ENCODE assay signal across 8 mouse cellular contexts in the genomic region with DNA sequence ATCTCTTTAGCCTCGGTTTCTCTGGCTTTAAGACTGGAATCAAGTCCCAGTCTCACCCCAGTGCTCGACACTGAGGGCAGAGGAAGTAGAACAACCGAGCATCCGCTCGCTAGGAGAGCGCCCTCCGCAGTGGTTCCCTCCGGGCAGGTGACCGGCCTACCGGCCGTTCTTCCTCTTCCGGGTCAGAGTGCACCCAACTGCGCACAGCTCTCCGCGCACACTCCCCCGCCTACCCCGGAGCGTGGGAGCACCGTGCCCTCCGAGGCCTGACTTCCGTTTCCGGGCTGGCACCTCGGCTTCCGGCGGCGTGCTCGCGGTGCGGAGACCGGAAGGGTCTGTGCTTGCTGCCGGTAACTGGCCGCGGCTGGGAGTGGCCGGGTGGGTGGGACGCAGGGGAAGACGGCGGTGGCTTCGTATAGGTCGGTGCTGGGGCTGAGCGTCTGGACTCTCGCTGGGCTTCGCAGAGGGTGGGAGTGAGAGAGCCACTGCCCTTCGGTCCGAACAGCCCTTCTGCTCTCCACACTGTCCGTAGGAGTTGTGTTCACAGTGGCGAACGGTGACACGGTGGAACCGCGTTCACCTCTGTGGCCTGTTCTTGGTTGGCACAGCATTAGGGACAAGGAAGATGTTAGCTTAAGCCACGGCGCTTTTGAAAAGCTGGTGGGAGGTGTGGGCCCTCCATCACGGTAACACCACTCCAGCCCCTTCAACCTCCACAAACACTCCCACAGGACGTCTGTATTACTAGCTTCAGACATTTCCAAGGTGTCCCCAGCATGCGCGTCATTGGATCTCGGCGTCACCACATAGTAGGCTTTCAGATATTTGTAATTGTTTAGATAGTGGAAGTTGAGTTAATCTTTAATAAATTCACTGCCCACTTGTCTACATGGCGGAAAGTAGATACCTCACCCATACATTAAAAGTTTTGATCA. TPM values are rescaled to one million over a fixed set of nuclear protein-coding genes. Genes with fewer than 3 reads are reported as not detected.
A peak's percentile ranks its signal among the peaks of the same experiment; 100 is the strongest.
DNase-seq lines count a peak whose midpoint lies in the region; ATAC-seq and TF ChIP-seq lines count a peak whose summit lies in the region.

Gene Thumpd3, plus strand, starts transcription at position 185 of the 935 bp plus-strand sequence.

- H3K9me3 ChIP-seq in MEL (replicated peaks; ENCODE audit: insufficient read depth, low read length): no peaks in the 10 kb centered on the region
- no peaks in the 10 kb centered on the region for H3K9me3 ChIP-seq in lung, embryonic 16.5 days (ENCODE audit: control insufficient read depth, low read length)

- peaks cover 18 to 34% of the 10 kb centered on the region in 2 experiments for H3K4me1 ChIP-seq in MEL (ENCODE audit: control insufficient read depth in 1 of 2, insufficient read depth in 2 of 2, low read length in 2 of 2)
- H3K4me1 ChIP-seq in cerebellum, adult 2 months (ENCODE audit: control insufficient read depth, insufficient read depth, low read length): no peaks in the 10 kb centered on the region
- H3K4me1 ChIP-seq in lung, embryonic 16.5 days (replicated peaks; ENCODE audit: control insufficient read depth, insufficient read depth, low read length): peaks cover 12% of the 10 kb centered on the region

- peak in 1 of 2 experiments; percentile 16; a peak in 1 of 4 replicates for TF ChIP-seq EP300 in MEL (IDR thresholded peaks at IDR 0.05; ENCODE audit: low read depth in 1 of 2, low read length in 2 of 2)

- TF ChIP-seq RAD21 in MEL (IDR thresholded peaks at IDR 0.05; ENCODE audit: low read depth, low read length): no peak

- WGBS in cerebellum, adult 2 months: under 1% methylated on average over 59 of the region's 59 CpGs
- WGBS in lung, embryonic 16.5 days: under 1% methylated on average over 59 of the region's 59 CpGs

- H3K79me2 ChIP-seq in MEL (ENCODE audit: control insufficient read depth, insufficient read depth, low read length, poor library complexity): peaks cover 40% of the 10 kb centered on the region

- peak within 1 kb of the TSS; percentile 83 for H3K4me2 ChIP-seq in lung, embryonic 16.5 days (ENCODE audit: low read depth, low read length)

- H3K36me3 ChIP-seq in MEL (ENCODE audit: control insufficient read depth in 1 of 2, insufficient read depth in 2 of 2, low read length in 2 of 2): peaks cover 15 to 56% of the 10 kb centered on the region in 2 experiments
- H3K36me3 ChIP-seq in lung, embryonic 16.5 days (ENCODE audit: control insufficient read depth, insufficient read depth, low read length): peaks cover 7% of the 10 kb centered on the region

- no peak for TF ChIP-seq CTCF in MEL (IDR thresholded peaks at IDR 0.05 in 2 of 3, conservative IDR thresholded peaks at IDR 0.05 in 1 of 3; ENCODE audit: control insufficient read depth in 1 of 3, insufficient read depth in 1 of 3, low read depth in 2 of 3, low read length in 3 of 3, poor library complexity in 1 of 3, severe bottlenecking in 1 of 3)
- TF ChIP-seq CTCF in cerebellum, adult 2 months (IDR thresholded peaks at IDR 0.05; ENCODE audit: borderline replicate concordance, insufficient read depth, low read depth, low read length): no peak

- DNase-seq in MEL (ENCODE audit: low read depth, low spot score): peak; percentile 98
- DNase-seq in cerebellum, adult 2 months: peak; percentile 96 to 98
- peak; percentile 98 for DNase-seq in forelimb bud, embryonic 11.5 days (ENCODE audit: low read depth, low spot score)
- DNase-seq in layer of hippocampus, adult 9-10 months (ENCODE audit: low spot score): peak; percentile 70
- DNase-seq in ovary, postnatal 10 days (ENCODE audit: low spot score): peak; percentile 92
- DNase-seq in thymus, postnatal 10 days (ENCODE audit: low spot score in 2 of 2): peak; percentile 95 to 98

- H3K4me3 ChIP-seq in MEL (ENCODE audit: control insufficient read depth in 1 of 2, insufficient read depth in 1 of 2, low read depth in 2 of 2, low read length in 2 of 2): peak within 1 kb of the TSS; percentile 74 to 82
- H3K4me3 ChIP-seq in cerebellum, adult 2 months (replicated peaks; ENCODE audit: insufficient read depth, low read depth, low read length): peak within 1 kb of the TSS; percentile 99
- H3K4me3 ChIP-seq in lung, embryonic 16.5 days (ENCODE audit: low read length): peak within 1 kb of the TSS; percentile 82

- peak; percentile 95 to 96 for ATAC-seq in hematopoietic stem cell, adult 5-6 weeks (replicated peaks in 1 of 2; ENCODE audit: insufficient read depth in 1 of 2, low FRiP score in 2 of 2, low TSS enrichment in 1 of 2, low read depth in 1 of 2, poor library complexity in 2 of 2, severe bottlenecking in 2 of 2)
- peak; percentile 100 for ATAC-seq in lung, embryonic 16.5 days (ENCODE audit: low read depth)

- peak within 1 kb of the TSS; percentile 97 for H3K27ac ChIP-seq in MEL (ENCODE audit: control insufficient read depth, low read depth, low read length)
- H3K27ac ChIP-seq in cerebellum, adult 2 months (ENCODE audit: insufficient read depth, low read length): peak within 1 kb of the TSS; percentile 83
- peak within 1 kb of the TSS; percentile 96 for H3K27ac ChIP-seq in lung, embryonic 16.5 days (ENCODE audit: low read length)

- TF ChIP-seq POLR2A in MEL (IDR thresholded peaks at IDR 0.05; ENCODE audit: control insufficient read depth in 1 of 2, insufficient read depth in 1 of 2, low read depth in 1 of 2, low read length in 2 of 2, poor library complexity in 1 of 2): peak; percentile 61 to 94
- TF ChIP-seq POLR2A in cerebellum, adult 2 months (IDR thresholded peaks at IDR 0.05; ENCODE audit: borderline replicate concordance, insufficient read depth, low read length): peak; percentile 93; the same call in 1 of the 2 replicates

- no peaks in the 10 kb centered on the region for H3K27me3 ChIP-seq in MEL (ENCODE audit: control insufficient read depth in 1 of 2, insufficient read depth in 2 of 2, low read length in 2 of 2)
- no peaks in the 10 kb centered on the region for H3K27me3 ChIP-seq in cerebellum, adult 2 months (ENCODE audit: control insufficient read depth, insufficient read depth, low read length)
- no peaks in the 10 kb centered on the region for H3K27me3 ChIP-seq in lung, embryonic 16.5 days (ENCODE audit: control insufficient read depth, insufficient read depth, low read depth, low read length)

- peak within 1 kb of the TSS; percentile 89 for H3K9ac ChIP-seq in MEL (ENCODE audit: control insufficient read depth, low read depth, low read length, poor library complexity, severe bottlenecking)
- peak within 1 kb of the TSS; percentile 87 for H3K9ac ChIP-seq in lung, embryonic 16.5 days (ENCODE audit: low read length)

TF ChIP-seq in MEL, 35 proteins besides CTCF, POLR2A, EP300 and RAD21 (continues in another document):
- TF ChIP-seq MAZ (IDR thresholded peaks at IDR 0.05; ENCODE audit: low read depth, low read length): peak; percentile 99
- peak; percentile 62; the same call in 1 of the 2 replicates for TF ChIP-seq CHD2 (IDR thresholded peaks at IDR 0.05; ENCODE audit: low read length)
- TF ChIP-seq GABPA (IDR thresholded peaks at IDR 0.05; ENCODE audit: low read depth, low read length): no peak; the same call in 1 of the 2 replicates
- TF ChIP-seq SIN3A (IDR thresholded peaks at IDR 0.05; ENCODE audit: low read length): peak; percentile 89
- peak; percentile 67; the same call in 1 of the 2 replicates for TF ChIP-seq BHLHE40 (IDR thresholded peaks at IDR 0.05; ENCODE audit: borderline replicate concordance, low read depth, low read length)
- no peak for TF ChIP-seq ZC3H11A (IDR thresholded peaks at IDR 0.05; ENCODE audit: low read depth, low read length)
- peak; percentile 95 for TF ChIP-seq MAX (IDR thresholded peaks at IDR 0.05; ENCODE audit: low read length)
- TF ChIP-seq MXI1 (IDR thresholded peaks at IDR 0.05; ENCODE audit: low read depth, low read length): peak; percentile 77; the same call in 1 of the 2 replicates
- no peak for TF ChIP-seq CHD1 (IDR thresholded peaks at IDR 0.05; ENCODE audit: low read depth, low read length)
- no peak for TF ChIP-seq USF2 (IDR thresholded peaks at IDR 0.05; ENCODE audit: borderline replicate concordance in 1 of 2, insufficient read depth in 1 of 2, low read depth in 1 of 2, low read length in 2 of 2)
- no peak for TF ChIP-seq SMC3 (IDR thresholded peaks at IDR 0.05; ENCODE audit: low read depth, low read length)
- TF ChIP-seq POLR2AphosphoS2 (IDR thresholded peaks at IDR 0.05; ENCODE audit: low read length): peak; percentile 88
- peak; percentile 94 for TF ChIP-seq KAT2A (conservative IDR thresholded peaks at IDR 0.05; ENCODE audit: low read depth, low read length)
- TF ChIP-seq ELF1 (IDR thresholded peaks at IDR 0.05; ENCODE audit: low read depth, low read length): peak; percentile 97
- TF ChIP-seq MEF2A (IDR thresholded peaks at IDR 0.05; ENCODE audit: extremely low read depth, insufficient replicate concordance, low read depth, low read length, poor library complexity, severe bottlenecking): no peak
- TF ChIP-seq E2F4 (IDR thresholded peaks at IDR 0.05; ENCODE audit: borderline replicate concordance, low read depth, low read length): no peak
- peak; percentile 95 for TF ChIP-seq NRF1 (IDR thresholded peaks at IDR 0.05; ENCODE audit: insufficient read depth, low read depth, low read length, poor library complexity, severe bottlenecking)
- peak; percentile 92 for TF ChIP-seq NELFE (IDR thresholded peaks at IDR 0.05; ENCODE audit: low read depth, low read length)
- TF ChIP-seq ZNF384 (IDR thresholded peaks at IDR 0.05; ENCODE audit: low read depth, low read length): no peak
- peak; percentile 85 for TF ChIP-seq TCF12 (IDR thresholded peaks at IDR 0.05; ENCODE audit: low read depth, low read length)
- no peak for TF ChIP-seq MAFK (IDR thresholded peaks at IDR 0.05; ENCODE audit: borderline replicate concordance, low read depth, low read length)
- TF ChIP-seq TBP (IDR thresholded peaks at IDR 0.05; ENCODE audit: low read depth, low read length): peak; percentile 94
- TF ChIP-seq MYB (IDR thresholded peaks at IDR 0.05; ENCODE audit: low read depth, low read length): no peak
- TF ChIP-seq UBTF (IDR thresholded peaks at IDR 0.05; ENCODE audit: borderline replicate concordance, insufficient read depth, low read depth, low read length): 0 out of 2 replicates have a peak, but pooled peaks have one; percentile 51
- peak; percentile 86 for TF ChIP-seq ZMIZ1 (IDR thresholded peaks at IDR 0.05; ENCODE audit: low read depth, low read length)
- TF ChIP-seq MYC (IDR thresholded peaks at IDR 0.05; ENCODE audit: low read depth, low read length): peak; percentile 96

RNA-seq across cellular contexts. Expression of gene Thumpd3, which starts in this region (rescaled TPM):
- 89.1 and 95.7 TPM in 2 replicates for total RNA-seq in MEL (2012; rRNA removed)
- polyA plus RNA-seq in MEL (2012; ENCODE audit: insufficient read depth in 1 of 2, insufficient read length in 2 of 2, low read depth in 1 of 2, low replicate concordance in 2 of 2, missing spikeins in 1 of 2): 100 to 1,000 TPM in 1 of 2 experiments, 10 to 100 TPM in 1; 74.8 to 158 TPM
- 20.8 and 21.8 TPM in 2 replicates for polyA plus RNA-seq in cerebellum, adult 2 months (2012; rRNA removed)
- total RNA-seq in hematopoietic stem cell, adult 5-6 weeks (2017): 75.1 and 89.8 TPM in 2 replicates
- 43.7 TPM in 2 replicates for polyA plus RNA-seq in lung, embryonic 16.5 days (2015; fragmentation: Nextera tagmentation; extraction: Ambion mirVana)

Comparison
In these comparisons a context has a peak if more than half of its experiments do, and no peak if none do; other contexts are left out.
1. Peak in every context shown above with its lines: DNase-seq, ATAC-seq, H3K4me3 ChIP-seq and H3K27ac ChIP-seq.